Comparison of ENCODE assay signal across 8 mouse cellular contexts in the genomic region with DNA sequence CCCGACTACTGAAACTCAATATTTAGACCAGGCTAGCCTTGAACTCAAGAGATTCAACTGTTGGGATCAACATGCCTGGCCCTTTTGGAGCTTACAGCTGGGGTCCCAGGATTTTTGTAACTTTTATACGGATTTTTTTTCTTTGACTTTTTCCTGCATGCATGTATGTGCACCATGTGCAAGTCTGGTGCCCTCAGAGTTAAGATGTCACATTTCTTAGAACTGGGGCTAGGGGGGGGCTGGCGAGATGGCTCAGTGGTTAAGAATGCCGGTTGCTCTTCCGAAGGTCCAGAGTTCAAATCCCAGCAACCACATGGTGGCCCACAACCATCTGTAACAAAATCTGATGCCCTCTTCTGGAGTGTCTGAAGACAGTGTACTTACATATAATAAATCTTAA. TPM values are rescaled to one million over a fixed set of nuclear protein-coding genes. Genes with fewer than 3 reads are reported as not detected.
DNase-seq lines count a peak whose midpoint lies in the region; ATAC-seq and TF ChIP-seq lines count a peak whose summit lies in the region.

No protein-coding gene starts in this region.

- TF ChIP-seq EP300 in liver, postnatal 0 days (IDR thresholded peaks at IDR 0.05; ENCODE audit: low read depth) = no peak

- peaks cover 22% of the 10 kb centered on the region for H3K36me3 ChIP-seq in heart, embryonic 11.5 days (ENCODE audit: control insufficient read depth, insufficient read depth, low read length)
- peaks cover 34% of the 10 kb centered on the region for H3K36me3 ChIP-seq in liver, embryonic 11.5 days (ENCODE audit: control insufficient read depth, insufficient read depth, low read length)
- H3K36me3 ChIP-seq in liver, postnatal 0 days (replicated peaks; ENCODE audit: insufficient read depth, low read length) = peaks cover 48% of the 10 kb centered on the region

- no peak for TF ChIP-seq POLR2A in bone marrow, adult 2 months (IDR thresholded peaks at IDR 0.05; ENCODE audit: borderline replicate concordance, control insufficient read depth, low read depth, low read length)

- H3K4me3 ChIP-seq in heart, embryonic 11.5 days (ENCODE audit: low read depth, low read length) = no peak overlapping the region
- H3K4me3 ChIP-seq in liver, embryonic 11.5 days (ENCODE audit: low read depth, low read length) = no peak overlapping the region; the same call in 1 of the 2 replicates
- H3K4me3 ChIP-seq in bone marrow, adult 2 months (replicated peaks; ENCODE audit: control insufficient read depth, low read depth, low read length) = no peak overlapping the region
- no peak overlapping the region for H3K4me3 ChIP-seq in liver, postnatal 0 days (ENCODE audit: low read depth, low read length)

- TF ChIP-seq CTCF in bone marrow, adult 2 months (IDR thresholded peaks at IDR 0.05; ENCODE audit: control insufficient read depth, insufficient read depth, low read length) = no peak
- TF ChIP-seq CTCF in liver, postnatal 0 days (IDR thresholded peaks at IDR 0.05; ENCODE audit: low read depth) = no peak

- no peaks in the 10 kb centered on the region for H3K9me3 ChIP-seq in heart, embryonic 11.5 days (replicated peaks; ENCODE audit: control insufficient read depth, low read length)
- H3K9me3 ChIP-seq in liver, embryonic 11.5 days (ENCODE audit: control insufficient read depth, low read length) = no peaks in the 10 kb centered on the region
- no peaks in the 10 kb centered on the region for H3K9me3 ChIP-seq in liver, postnatal 0 days (ENCODE audit: low read length)

- 0 out of 2 replicates have a peak overlapping the region, but pooled peaks have one; percentile 16 for H3K9ac ChIP-seq in heart, embryonic 11.5 days (ENCODE audit: low read depth, low read length)
- peak overlapping the region; percentile 34; the same call in 1 of the 2 replicates for H3K9ac ChIP-seq in liver, embryonic 11.5 days (ENCODE audit: low read depth, low read length)
- H3K9ac ChIP-seq in liver, postnatal 0 days (replicated peaks) = peak overlapping the region; percentile 35; the same call in 1 of the 2 replicates

- H3K27ac ChIP-seq in heart, embryonic 11.5 days (ENCODE audit: low read depth, low read length) = peak overlapping the region; percentile 91
- H3K27ac ChIP-seq in liver, embryonic 11.5 days (ENCODE audit: low read depth, low read length) = peak overlapping the region; percentile 94
- peak overlapping the region; percentile 73 for H3K27ac ChIP-seq in bone marrow, adult 2 months (ENCODE audit: control insufficient read depth, insufficient read depth, low read depth, low read length, poor library complexity)
- peak overlapping the region; percentile 95 for H3K27ac ChIP-seq in liver, postnatal 0 days (ENCODE audit: low read depth)

- 82% methylated on average over 5 of the region's 5 CpGs for whole genome bisulfite sequencing in heart, embryonic 11.5 days (ENCODE audit: insufficient replicate concordance)
- WGBS in liver, embryonic 11.5 days = 38% methylated on average over 5 of the region's 5 CpGs
- 10% methylated on average over 5 of the region's 5 CpGs for WGBS in bone marrow, adult 2 months
- WGBS in liver, postnatal 0 days (ENCODE audit: insufficient replicate concordance) = 35% methylated on average over 5 of the region's 5 CpGs

- H3K27me3 ChIP-seq in heart, embryonic 11.5 days (ENCODE audit: control insufficient read depth, insufficient read depth, low read length) = peaks cover 36% of the 10 kb centered on the region
- peaks cover 18% of the 10 kb centered on the region for H3K27me3 ChIP-seq in liver, embryonic 11.5 days (replicated peaks; ENCODE audit: control insufficient read depth, insufficient read depth, low read length)
- no peaks in the 10 kb centered on the region for H3K27me3 ChIP-seq in liver, postnatal 0 days (ENCODE audit: insufficient read depth, low read length)

- DNase-seq in heart, postnatal 4 days = no peak
- DNase-seq in liver, embryonic 11.5 days (ENCODE audit: low spot score) = no peak
- DNase-seq in liver = no peak
- no peak for DNase-seq in liver, postnatal 0 days
- no peak for DNase-seq in ovary, postnatal 36 days (ENCODE audit: low spot score)
- no peak for DNase-seq in left cerebral cortex, adult 9 months (ENCODE audit: low spot score in 2 of 2)

- peak overlapping the region; percentile 29 for H3K4me2 ChIP-seq in heart, embryonic 11.5 days
- peak overlapping the region; percentile 40; the same call in 1 of the 2 replicates for H3K4me2 ChIP-seq in liver, embryonic 11.5 days
- peak overlapping the region; percentile 37 for H3K4me2 ChIP-seq in liver, postnatal 0 days (ENCODE audit: low read depth, low read length)

- ATAC-seq in heart, embryonic 11.5 days (replicated peaks; ENCODE audit: insufficient number of reproducible peaks, low FRiP score, low TSS enrichment) = no peak
- ATAC-seq in liver, embryonic 11.5 days (replicated peaks; ENCODE audit: low FRiP score) = no peak
- no peak for ATAC-seq in liver, postnatal 0 days

- peaks cover 32% of the 10 kb centered on the region for H3K4me1 ChIP-seq in heart, embryonic 11.5 days (ENCODE audit: control insufficient read depth, insufficient read depth, low read length)
- H3K4me1 ChIP-seq in liver, embryonic 11.5 days (replicated peaks; ENCODE audit: control insufficient read depth, insufficient read depth, low read length) = peaks cover 50% of the 10 kb centered on the region
- H3K4me1 ChIP-seq in bone marrow, adult 2 months (ENCODE audit: control insufficient read depth, insufficient read depth, low read length) = peaks cover 27% of the 10 kb centered on the region
- peaks cover 53% of the 10 kb centered on the region for H3K4me1 ChIP-seq in liver, postnatal 0 days (ENCODE audit: insufficient read depth)

RNA-seq across cellular contexts. Expression of gene Lyl1, which starts 0.7 kb away (rescaled TPM):
- polyA plus RNA-seq in heart, embryonic 11.5 days (2014; fragmentation: Nextera tagmentation; extraction: Ambion mirVana) = 19.5 and 22.9 TPM in 2 replicates
- 10 to 100 TPM in 1 of 2 experiments, 1 to 10 TPM in 1; 9.6 to 10.6 TPM for total RNA-seq in heart, postnatal 4 days (2021)
- 67.9 and 68.6 TPM in 2 replicates for polyA plus RNA-seq in liver, embryonic 11.5 days (2014; fragmentation: Nextera tagmentation; extraction: Ambion mirVana)
- 59.2 and 125 TPM in 2 replicates for polyA plus RNA-seq in bone marrow, adult 2 months (2011; ENCODE audit: insufficient read depth, insufficient read length, low replicate concordance, missing spikeins)
- polyA plus RNA-seq in liver, postnatal 0 days (2015; fragmentation: Nextera tagmentation; extraction: Ambion mirVana) = 24.6 and 25.7 TPM in 2 replicates

RNA-seq across cellular contexts. Expression of gene Nacc1, which starts 12.9 kb away (rescaled TPM):
- 19.1 and 19.6 TPM in 2 replicates for polyA plus RNA-seq in heart, embryonic 11.5 days (2014; fragmentation: Nextera tagmentation; extraction: Ambion mirVana)
- 10 to 100 TPM; 65.0 to 68.7 TPM for total RNA-seq in heart, postnatal 4 days (2021)
- 23.0 and 25.2 TPM in 2 replicates for polyA plus RNA-seq in liver, embryonic 11.5 days (2014; fragmentation: Nextera tagmentation; extraction: Ambion mirVana)
- 14.6 and 26.2 TPM in 2 replicates for polyA plus RNA-seq in bone marrow, adult 2 months (2011; ENCODE audit: insufficient read depth, insufficient read length, low replicate concordance, missing spikeins)
- polyA plus RNA-seq in liver, postnatal 0 days (2015; fragmentation: Nextera tagmentation; extraction: Ambion mirVana) = 3.3 and 3.6 TPM in 2 replicates

RNA-seq across cellular contexts. Expression of gene Trmt1, which starts 14.4 kb away (rescaled TPM):
- 49.7 and 51.6 TPM in 2 replicates for polyA plus RNA-seq in heart, embryonic 11.5 days (2014; fragmentation: Nextera tagmentation; extraction: Ambion mirVana)
- total RNA-seq in heart, postnatal 4 days (2021) = 10 to 100 TPM; 47.4 to 48.8 TPM
- polyA plus RNA-seq in liver, embryonic 11.5 days (2014; fragmentation: Nextera tagmentation; extraction: Ambion mirVana) = 94.1 and 95.6 TPM in 2 replicates
- polyA plus RNA-seq in bone marrow, adult 2 months (2011; ENCODE audit: insufficient read depth, insufficient read length, low replicate concordance, missing spikeins) = 78.9 and 134 TPM in 2 replicates
- 21.3 TPM in 2 replicates for polyA plus RNA-seq in liver, postnatal 0 days (2015; fragmentation: Nextera tagmentation; extraction: Ambion mirVana)

RNA-seq across cellular contexts. Expression of gene G430095P16Rik, which starts 22.3 kb away (rescaled TPM):
- 3.4 and 5.4 TPM in 2 replicates for polyA plus RNA-seq in heart, embryonic 11.5 days (2014; fragmentation: Nextera tagmentation; extraction: Ambion mirVana)
- total RNA-seq in heart, postnatal 4 days (2021) = 1 to 10 TPM; 1.1 to 1.3 TPM
- 11.8 and 12.3 TPM in 2 replicates for polyA plus RNA-seq in liver, embryonic 11.5 days (2014; fragmentation: Nextera tagmentation; extraction: Ambion mirVana)
- polyA plus RNA-seq in bone marrow, adult 2 months (2011; ENCODE audit: insufficient read depth, insufficient read length, low replicate concordance, missing spikeins) = 12.0 and 27.2 TPM in 2 replicates
- 4.8 and 6.3 TPM in 2 replicates for polyA plus RNA-seq in liver, postnatal 0 days (2015; fragmentation: Nextera tagmentation; extraction: Ambion mirVana)

RNA-seq across cellular contexts. Expression of gene Ier2, which starts 37.9 kb away (rescaled TPM):
- polyA plus RNA-seq in heart, embryonic 11.5 days (2014; fragmentation: Nextera tagmentation; extraction: Ambion mirVana) = 52.3 and 55.9 TPM in 2 replicates
- total RNA-seq in heart, postnatal 4 days (2021) = 10 to 100 TPM; 33.3 to 35.5 TPM
- polyA plus RNA-seq in liver, embryonic 11.5 days (2014; fragmentation: Nextera tagmentation; extraction: Ambion mirVana) = 46.5 and 50.1 TPM in 2 replicates
- 13.2 and 49.9 TPM in 2 replicates for polyA plus RNA-seq in bone marrow, adult 2 months (2011; ENCODE audit: insufficient read depth, insufficient read length, low replicate concordance, missing spikeins)
- 32.3 and 32.9 TPM in 2 replicates for polyA plus RNA-seq in liver, postnatal 0 days (2015; fragmentation: Nextera tagmentation; extraction: Ambion mirVana)
